Mouse (Mus musculus) liver, embryonic 14.5 days (tissue): ENCODE results near the gene Gtf2h3. TPM values are rescaled to one million over a fixed set of nuclear protein-coding genes. Genes with fewer than 3 reads are reported as not detected.
A peak's percentile ranks its signal among the peaks of the same experiment; 100 is the strongest.
"Not testable (repeated sequence)": the region's sequence is repeated elsewhere in the genome, so short reads cannot be mapped to it uniquely, and the experiment has no call there.

ENCODE experiments used
- ATAC-seq: fragments of 200-750 bp; cut with Nextera tagmentation; 2 replicates; pipeline ENCODE4 v1.8.0; 2017; ENCODE audit warnings: moderate number of reproducible peaks, mild to moderate bottlenecking, moderate library complexity; ENCODE audit not compliant: insufficient read depth
- DNase-seq, 3 experiments: peaks; one replicate each; pipeline ENCODE4 v3.0.0-alpha.2; 2012 to 2013; ENCODE audit warnings: low read depth in 3 of 3, low spot score in 3 of 3
- H3K27ac ChIP-seq: fragments of 300-500 bp; sonication (generic); 2 replicates; pipeline ENCODE4 v1.5.1; 2014; ENCODE audit warnings: moderate library complexity, mild to moderate bottlenecking, control low read depth, inconsistent platforms
- H3K27me3 ChIP-seq: fragments of 300-500 bp; sonication (generic); 2 replicates; pipeline ENCODE4 v1.6.1; 2014; ENCODE audit warnings: mild to moderate bottlenecking, low read length, moderate library complexity; ENCODE audit not compliant: control insufficient read depth, insufficient read depth
- H3K36me3 ChIP-seq: fragments of 300-500 bp; sonication (generic); replicated peaks from 2 replicates; pipeline ENCODE4 v1.6.1; 2014; ENCODE audit warnings: low read depth; ENCODE audit not compliant: control insufficient read depth, insufficient read depth
- H3K4me1 ChIP-seq, 2 experiments: fragments of 200-500 bp in 1 of 2; fragments of 300-500 bp in 1 of 2; sonication (generic) in 1 of 2; replicated peaks; 2 replicates each; pipeline ENCODE4 v1.6.1; 2012 to 2014; ENCODE audit warnings: antibody characterized with exemption in 1 of 2, inconsistent platforms in 1 of 2, low read length in 1 of 2; ENCODE audit not compliant: control insufficient read depth in 2 of 2, insufficient read depth in 2 of 2
- H3K4me2 ChIP-seq: fragments of 300-500 bp; sonication (generic); 2 replicates; pipeline ENCODE4 v1.6.1; 2014; ENCODE audit warnings: low read depth, mild to moderate bottlenecking, control low read depth, moderate library complexity
- H3K4me3 ChIP-seq, 2 experiments: fragments of 200-500 bp in 1 of 2; fragments of 300-500 bp in 1 of 2; sonication (generic) in 1 of 2; 2 replicates each; pipeline ENCODE4 v1.5.1; 2012 to 2014; ENCODE audit warnings: low read depth in 2 of 2, low read length in 2 of 2, mild to moderate bottlenecking in 2 of 2, control low read depth in 1 of 2, inconsistent platforms in 1 of 2, moderate library complexity in 1 of 2; ENCODE audit not compliant: insufficient read depth in 1 of 2
- H3K9ac ChIP-seq: fragments of 300-500 bp; sonication (generic); replicated peaks from 2 replicates; pipeline ENCODE4 v1.6.1; 2014; ENCODE audit warnings: mild to moderate bottlenecking, control low read depth, moderate library complexity
- H3K9me3 ChIP-seq: fragments of 300-500 bp; sonication (generic); 2 replicates; pipeline ENCODE4 v1.6.1; 2016; ENCODE audit warnings: low read length, mixed read lengths; ENCODE audit not compliant: control insufficient read depth
- CTCF ChIP-seq: IDR thresholded peaks from 2 replicates; pipeline ENCODE4 v1.5.1; 2016; ENCODE audit warnings: antibody characterized with exemption, low read depth, control low read depth
- EP300 ChIP-seq: IDR thresholded peaks from 2 replicates; pipeline ENCODE4 v1.6.1; 2016; ENCODE audit warnings: antibody characterized with exemption, low read depth
- WGBS: fragments of 180-500 bp; shearing (Covaris S2); extraction: QIAGEN DNeasy Blood & Tissue Kit; methylation state at CpG from one replicate; pipeline ENCODE4 v1.1.7; 2014; ENCODE audit not compliant: insufficient replicate concordance; 5-methylcytosine and 5-hydroxymethylcytosine counted together
- polyA plus RNA-seq, 2 experiments: library from polyadenylated mRNA; depleted of rRNA in 1 of 2; stranded (reverse) in 1 of 2; unstranded in 1 of 2; fragments of >200 nt; fragmentation: Nextera tagmentation in 1 of 2; extraction: Ambion mirVana in 1 of 2; gene quantifications; 2 replicates each; pipeline versions ENCODE4 v1.2.1 to v1.2.3; 2012 to 2014

The Gtf2h3 gene
- polyA plus RNA-seq, 2 experiments = 20.8 to 21.8 TPM

GRCm38 (mm10) chr5:124575467-124575866 lies 3.5 kb upstream of the Gtf2h3 start:
- H3K27ac ChIP-seq = no peak overlapping the region
- no peak overlapping the region for H3K9ac ChIP-seq
- H3K36me3 ChIP-seq = peaks cover 43% of the 10 kb centered on the region
- WGBS = 80% methylated on average over 7 of the region's 7 CpGs
- H3K4me2 ChIP-seq = no peak overlapping the region
- no peak overlapping the region for H3K4me3 ChIP-seq
- ATAC-seq (no peak), DNase-seq (no peak)
- TF ChIP-seq EP300 (no peak), CTCF (no peak)
- no peaks in the 10 kb centered on the region for H3K9me3 ChIP-seq
- peaks cover 11 to 15% of the 10 kb centered on the region in 2 experiments for H3K4me1 ChIP-seq
- no peaks in the 10 kb centered on the region for H3K27me3 ChIP-seq

- Histone ChIP-seq H3K4me1 (peaks cover 11 to 15% of the 10 kb centered on the region in 2 experiments), H3K27ac (no peak overlapping the region), H3K9me3 (no peaks in the 10 kb centered on the region), H3K36me3 (peaks cover 12% of the 10 kb centered on the region), H3K4me3 (no peak overlapping the region), H3K27me3 (no peaks in the 10 kb centered on the region), H3K9ac (no peak overlapping the region), H3K4me2 (no peak overlapping the region)
- ATAC-seq (no peak), DNase-seq (no peak)
- 42% methylated on average over 5 of the region's 5 CpGs for WGBS
- TF ChIP-seq EP300 = no peak
- TF ChIP-seq CTCF = no peak
Observed at GRCm38 (mm10) chr5:124582515-124582914, 3.6 kb downstream of the Gtf2h3 start.

GRCm38 (mm10) chr5:124592768-124593167 lies 13.8 kb downstream of the Gtf2h3 start:
- no peak for DNase-seq

GRCm38 (mm10) chr5:124598224-124599174 lies 19.6 kb downstream of the Gtf2h3 start:
- ATAC-seq (peak; percentile 94), DNase-seq (peak; percentile 84 to 88 (median 88))
- peak overlapping the region; percentile 23; the same call in 1 of the 2 replicates for H3K9ac ChIP-seq
- H3K36me3 ChIP-seq = no peaks in the 10 kb centered on the region
- no peaks in the 10 kb centered on the region for H3K9me3 ChIP-seq
- WGBS = 12% methylated on average over 30 of the region's 30 CpGs
- H3K4me2 ChIP-seq = peak overlapping the region; percentile 76
- H3K4me3 ChIP-seq = peak overlapping the region; percentile 53 to 59
- H3K4me1 ChIP-seq = peaks cover 3 to 5% of the 10 kb centered on the region in 2 experiments; a peak in 2 of 4 replicates
- no peak overlapping the region for H3K27ac ChIP-seq
- no peaks in the 10 kb centered on the region for H3K27me3 ChIP-seq
- TF ChIP-seq EP300 (no peak), CTCF (no peak)

More at GRCm38 (mm10) chr5:124592768-124593167, 13.8 kb downstream of the Gtf2h3 start:
- WGBS = 82% methylated on average over 3 of the region's 3 CpGs
- no peak for ATAC-seq
- H3K9ac ChIP-seq = no peak overlapping the region
- H3K9me3 ChIP-seq = no peaks in the 10 kb centered on the region
- H3K4me1 ChIP-seq = no peaks in the 10 kb centered on the region
- H3K36me3 ChIP-seq = peaks cover 10% of the 10 kb centered on the region; the same call in 1 of the 2 replicates
- no peaks in the 10 kb centered on the region for H3K27me3 ChIP-seq
- TF ChIP-seq EP300 = no peak
- no peak for TF ChIP-seq CTCF
- H3K4me3 ChIP-seq = no peak overlapping the region
- no peak overlapping the region for H3K4me2 ChIP-seq
- no peak overlapping the region for H3K27ac ChIP-seq

- DNase-seq, H3K9me3 ChIP-seq, H3K27ac ChIP-seq, H3K27me3 ChIP-seq, ATAC-seq, H3K4me3 ChIP-seq, H3K4me2 ChIP-seq, H3K4me1 ChIP-seq, H3K9ac ChIP-seq, H3K36me3 ChIP-seq: not testable (repeated sequence)
- WGBS = 25% methylated on average over 8 of the region's 8 CpGs
Observed at GRCm38 (mm10) chr5:124599726-124600125, 20.8 kb downstream of the Gtf2h3 start.
